Mouse (Mus musculus) retina, adult 2 months (tissue): ENCODE measurements around the gene Sardh.

Source experiments
- DNase-seq: peaks from one replicate; pipeline ENCODE4 v3.0.0-alpha.2; 2012; ENCODE audit warnings: low read depth, low spot score

The Sardh gene

GRCm38 (mm10) chr2:27226572-27226971, 21.6 kb downstream of the Sardh start:
- DNase-seq, result no peak

GRCm38 (mm10) chr2:27223012-27223421, 25.1 kb downstream of the Sardh start:
- no peak for DNase-seq

- DNase-seq, result no peak
These were observed 29.6 kb downstream of the Sardh start for GRCm38 (mm10) chr2:27218569-27218968.

GRCm38 (mm10) chr2:27218121-27218544, 30.0 kb downstream of the Sardh start:
- no peak for DNase-seq

- no peak for DNase-seq
These were observed 32.6 kb downstream of the Sardh start for GRCm38 (mm10) chr2:27215537-27215936.

GRCm38 (mm10) chr2:27211966-27212893, 35.9 kb downstream of the Sardh start:
- DNase-seq, result no peak

GRCm38 (mm10) chr2:27210676-27211210, 37.4 kb downstream of the Sardh start:
- DNase-seq, result no peak

- no peak for DNase-seq
These were observed 37.9 kb downstream of the Sardh start for GRCm38 (mm10) chr2:27210255-27210654.

GRCm38 (mm10) chr2:27209816-27210215, 38.3 kb downstream of the Sardh start:
- no peak for DNase-seq

GRCm38 (mm10) chr2:27209370-27209769, 38.8 kb downstream of the Sardh start:
- DNase-seq, result no peak

- DNase-seq, result no peak
These were observed 41.0 kb downstream of the Sardh start for GRCm38 (mm10) chr2:27207126-27207525.

GRCm38 (mm10) chr2:27206128-27206797, 41.9 kb downstream of the Sardh start:
- no peak for DNase-seq

GRCm38 (mm10) chr2:27205666-27206065, 42.5 kb downstream of the Sardh start:
- DNase-seq, result no peak

- no peak for DNase-seq
These were observed 47.6 kb downstream of the Sardh start for GRCm38 (mm10) chr2:27200586-27200985.

GRCm38 (mm10) chr2:27198551-27199246, 49.4 kb downstream of the Sardh start:
- no peak for DNase-seq

GRCm38 (mm10) chr2:27189994-27190393, 58.1 kb downstream of the Sardh start:
- DNase-seq, result no peak

- DNase-seq, result no peak
These were observed 60.6 kb downstream of the Sardh start for GRCm38 (mm10) chr2:27187531-27187930.

- no peak for DNase-seq
These were observed 64.4 kb downstream of the Sardh start for GRCm38 (mm10) chr2:27183734-27184133.

- DNase-seq, result no peak
These were observed 66.2 kb downstream of the Sardh start for GRCm38 (mm10) chr2:27181907-27182306.

GRCm38 (mm10) chr2:27179101-27179500, 69.0 kb downstream of the Sardh start:
- no peak for DNase-seq

GRCm38 (mm10) chr2:27175696-27176267, 72.4 kb downstream of the Sardh start:
- no peak for DNase-seq
